8 mouse cellular contexts compared by ENCODE assay signal in the genomic region with DNA sequence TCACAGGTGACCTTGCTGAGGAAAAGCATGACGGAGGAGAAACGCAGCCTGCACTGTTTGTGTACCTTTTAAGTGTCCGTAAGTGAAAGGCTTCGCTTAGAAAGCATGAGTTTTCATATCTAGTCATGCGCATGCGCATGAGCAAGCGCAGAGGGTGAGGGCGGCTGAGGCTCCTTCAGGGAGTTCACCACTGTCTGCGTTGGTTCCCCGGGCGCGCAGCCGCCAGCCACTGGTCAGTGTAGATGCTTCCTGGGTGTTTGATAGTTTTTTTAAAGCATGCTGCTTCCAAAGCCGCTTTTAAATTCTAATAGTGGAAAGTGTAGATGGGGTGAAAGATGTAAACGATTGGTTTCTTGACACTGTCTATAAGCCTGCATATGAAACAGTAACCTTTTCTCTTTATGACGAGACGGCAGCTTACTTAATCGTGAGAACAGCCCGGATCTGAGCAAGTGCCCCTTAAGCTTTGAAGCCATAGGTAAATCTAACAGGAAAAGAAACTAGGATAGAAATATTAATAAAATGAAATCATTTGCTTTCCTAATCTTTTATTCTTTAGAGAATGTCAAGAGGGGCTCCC. TPM values are rescaled to one million over a fixed set of nuclear protein-coding genes. Genes with fewer than 3 reads are reported as not detected.
DNase-seq lines count a peak whose midpoint lies in the region; ATAC-seq and TF ChIP-seq lines count a peak whose summit lies in the region.

No protein-coding gene starts in this region.

- H3K36me3 ChIP-seq in neural tube, embryonic 15.5 days: peaks cover 4% of the 10 kb centered on the region

- DNase-seq in CD8-positive naive resting alpha-beta T cell, adult 2 months (ENCODE audit: low read depth in 2 of 2, low spot score in 2 of 2): peak; percentile 74 to 78
- DNase-seq in cerebellum, postnatal 10 days: peak; percentile 73 to 78
- DNase-seq in frontal cortex, adult 2 months (ENCODE audit: extremely low spot score in 1 of 2, low spot score in 1 of 2): peak; percentile 65 to 87
- peak; percentile 72 to 75 for DNase-seq in layer of hippocampus, adult 2 months (ENCODE audit: low spot score in 2 of 2)
- peak; percentile 68 for DNase-seq in lung, adult 2 months
- DNase-seq in testis, postnatal 10 days (ENCODE audit: low spot score): peak; percentile 81

- peak overlapping the region; percentile 40 for H3K9ac ChIP-seq in neural tube, embryonic 15.5 days (replicated peaks)

- TF ChIP-seq CTCF in layer of hippocampus, adult 2 months (conservative IDR thresholded peaks at IDR 0.05): no peak
- TF ChIP-seq CTCF in lung, adult 2 months (IDR thresholded peaks at IDR 0.05; ENCODE audit: insufficient read depth, low read length): no peak

- peaks cover 12% of the 10 kb centered on the region; the same call in 1 of the 2 replicates for H3K27me3 ChIP-seq in neural tube, embryonic 15.5 days (replicated peaks)

- no peaks in the 10 kb centered on the region for H3K9me3 ChIP-seq in neural tube, embryonic 15.5 days (replicated peaks)

- H3K4me3 ChIP-seq in layer of hippocampus, adult 2 months: peak overlapping the region; percentile 58
- peak overlapping the region; percentile 42 for H3K4me3 ChIP-seq in lung, adult 2 months (replicated peaks; ENCODE audit: extremely low read depth, low read depth, low read length)
- H3K4me3 ChIP-seq in neural tube, embryonic 15.5 days (replicated peaks): peak overlapping the region; percentile 42

- peak; percentile 84 to 90 for ATAC-seq in hematopoietic stem cell, adult 5-6 weeks (replicated peaks in 1 of 2; ENCODE audit: insufficient read depth in 1 of 2, low FRiP score in 2 of 2, low TSS enrichment in 1 of 2, low read depth in 1 of 2, poor library complexity in 2 of 2, severe bottlenecking in 2 of 2)
- ATAC-seq in neural tube, embryonic 15.5 days (ENCODE audit: low FRiP score): peak; percentile 87

- peak overlapping the region; percentile 90 for H3K27ac ChIP-seq in layer of hippocampus, adult 2 months
- peak overlapping the region; percentile 62; the same call in 1 of the 2 replicates for H3K27ac ChIP-seq in neural tube, embryonic 15.5 days (replicated peaks)

- peak overlapping the region; percentile 84 for H3K4me2 ChIP-seq in neural tube, embryonic 15.5 days

- H3K4me1 ChIP-seq in lung, adult 2 months (ENCODE audit: control insufficient read depth, insufficient read depth, low read length): peaks cover 4% of the 10 kb centered on the region
- H3K4me1 ChIP-seq in neural tube, embryonic 15.5 days: peaks cover 30% of the 10 kb centered on the region

- no peak for TF ChIP-seq POLR2A in lung, adult 2 months (IDR thresholded peaks at IDR 0.05; ENCODE audit: borderline replicate concordance, extremely low read depth, low read depth, low read length)

- 2% methylated on average over 19 of the region's 19 CpGs for WGBS in lung, adult 2 months
- 5% methylated on average over 19 of the region's 19 CpGs for WGBS in neural tube, embryonic 15.5 days

RNA-seq across cellular contexts. Expression of gene Mturn, which starts 18.1 kb away (rescaled TPM):
- 43.9 and 45.4 TPM in 2 replicates for polyA plus RNA-seq in frontal cortex, adult 2 months (2012; rRNA removed)
- total RNA-seq in hematopoietic stem cell, adult 5-6 weeks (2017): 2.5 and 4.8 TPM in 2 replicates
- total RNA-seq in layer of hippocampus, adult 2 months (2021): 100 to 1,000 TPM; 147 to 151 TPM
- 9.3 and 9.5 TPM in 2 replicates for polyA plus RNA-seq in lung, adult 2 months (2012; rRNA removed)
- polyA plus RNA-seq in neural tube, embryonic 15.5 days (2015; fragmentation: Nextera tagmentation; extraction: Ambion mirVana): 62.7 and 75.0 TPM in 2 replicates

Comparison
In these comparisons a context has a peak if more than half of its experiments do, and no peak if none do; other contexts are left out.
1. Peak in every context shown above with its lines: DNase-seq, ATAC-seq, H3K4me3 ChIP-seq and H3K27ac ChIP-seq.